Mouse (Mus musculus) adrenal gland, adult 18-20 months (tissue): Measurements from ENCODE around the gene Ehd4. TPM values are rescaled to one million over a fixed set of nuclear protein-coding genes. Genes with fewer than 3 reads are reported as not detected.

ENCODE experiments used
- DNase-seq, 2 experiments: peaks; one replicate each; pipeline ENCODE4 v3.0.0; 2021 to 2022; ENCODE audit warnings: low spot score in 2 of 2
- total RNA-seq, 2 experiments: library from RNA; stranded (reverse); gene quantifications; 1 replicate in 1 of 2; 2 replicates in 1 of 2; pipeline ENCODE4 v1.2.3; 2021

The Ehd4 gene
- total RNA-seq, 2 experiments from 2014 or later = 34.4 to 39.2 TPM

DNA sequence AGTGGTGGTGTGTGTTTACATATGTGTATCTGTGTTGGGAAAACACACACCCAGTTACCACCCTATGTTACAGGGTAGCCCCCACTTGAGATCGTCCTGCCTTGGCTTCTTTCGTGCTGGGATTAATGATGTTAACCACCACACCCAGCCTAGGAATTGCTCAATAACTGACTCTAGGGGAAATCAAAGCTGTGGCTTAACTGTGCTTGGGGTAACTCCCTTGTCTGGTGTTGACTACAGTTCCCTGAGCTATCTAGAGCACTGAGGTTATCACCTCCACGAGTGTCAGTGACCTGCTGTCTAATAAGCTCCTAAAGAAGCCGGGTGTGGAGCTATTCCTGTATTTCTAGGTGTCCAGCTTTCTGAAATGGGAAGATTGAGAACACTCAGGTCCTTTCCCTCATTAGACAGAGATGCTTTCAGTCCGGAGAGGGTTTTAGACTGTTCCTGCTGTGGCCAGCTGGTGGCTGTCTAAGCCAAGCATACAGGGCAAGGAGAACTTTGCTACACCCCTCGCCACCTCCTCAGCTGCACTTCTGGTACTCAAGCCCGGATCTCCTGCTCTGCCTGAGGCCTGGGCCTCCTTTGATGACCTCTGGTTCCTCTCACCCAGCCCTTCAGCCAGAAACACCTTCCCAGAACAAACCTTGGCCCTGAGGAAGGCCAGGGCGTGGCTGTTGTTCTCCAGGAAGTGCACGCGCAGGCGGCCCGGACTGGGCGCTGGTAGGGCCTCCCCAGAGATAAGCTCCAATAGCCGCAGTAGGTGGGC is 69.6 kb downstream of the Ehd4 start:
- DNase-seq = peak; percentile 38 to 44

DNA sequence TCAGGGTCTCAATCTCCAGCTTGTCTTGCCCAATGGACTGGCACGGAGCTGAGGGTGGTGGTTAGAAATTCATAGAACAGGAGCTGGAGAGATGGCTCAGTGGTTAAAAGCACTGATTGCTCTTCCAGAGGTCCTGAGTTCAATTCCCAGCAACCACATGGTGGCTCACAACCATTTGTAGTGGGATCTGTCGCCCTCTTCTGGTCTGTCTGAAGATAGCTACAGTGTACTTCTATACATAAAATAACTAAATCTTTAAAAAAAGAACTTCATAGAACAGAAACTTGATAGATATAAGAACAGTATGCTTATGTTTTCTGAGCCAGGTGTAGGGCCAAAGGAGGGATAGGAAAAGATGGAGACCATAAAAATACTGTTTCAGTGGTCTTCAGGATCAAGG is 72.0 kb downstream of the Ehd4 start:
- no peak for DNase-seq

DNA sequence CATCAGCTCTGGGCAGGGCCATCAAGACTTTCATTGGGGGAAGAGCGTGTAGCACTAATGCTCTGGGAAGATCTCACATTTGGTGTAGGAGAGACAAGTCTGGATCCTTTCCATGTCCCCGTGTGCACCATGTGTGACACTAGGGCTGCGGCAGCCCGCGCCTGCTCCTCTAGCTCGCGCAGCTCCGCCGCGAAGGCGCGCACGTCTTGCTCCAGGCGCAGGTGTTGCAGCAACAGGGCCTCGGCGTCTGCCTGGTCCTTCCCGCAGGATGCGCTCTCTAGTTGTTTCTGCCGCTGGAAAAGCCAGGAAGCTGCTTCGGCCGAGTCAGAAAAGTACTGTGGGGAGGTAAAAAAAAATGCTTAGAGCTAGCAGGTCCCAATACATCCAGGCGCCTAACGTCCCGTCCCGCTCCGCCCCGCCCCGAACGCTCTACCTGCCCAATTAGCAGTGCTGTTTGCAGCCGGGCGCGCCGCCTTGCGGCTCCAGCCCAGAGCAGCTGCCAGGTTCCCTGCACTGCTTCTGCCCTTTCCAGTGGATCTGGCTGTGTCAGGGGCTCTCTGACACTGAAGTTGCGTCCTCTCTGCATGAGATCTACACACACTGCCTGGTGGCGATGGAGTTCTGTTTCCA is 78.2 kb downstream of the Ehd4 start:
- DNase-seq = peak; percentile 24 to 46

DNA sequence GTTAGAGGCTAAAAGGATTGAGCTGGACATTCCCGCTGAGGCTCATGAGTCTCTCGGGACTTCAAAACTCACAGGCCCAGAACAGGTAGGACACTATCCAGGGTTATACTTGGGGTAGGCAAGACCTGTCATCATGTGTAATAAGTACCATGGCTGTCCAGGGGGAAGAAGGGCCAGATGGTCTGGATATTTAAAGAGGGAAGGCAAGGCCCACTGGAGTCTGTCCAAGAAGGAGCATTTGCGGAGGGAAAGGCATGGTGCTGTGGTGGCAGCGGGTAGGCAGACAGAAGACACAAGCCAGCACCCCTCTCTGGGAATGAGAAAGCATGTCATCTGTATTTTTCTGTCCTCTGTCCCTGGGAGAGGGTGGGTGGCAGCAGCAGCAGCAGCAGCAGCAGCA is 80.3 kb downstream of the Ehd4 start:
- DNase-seq = no peak

DNA sequence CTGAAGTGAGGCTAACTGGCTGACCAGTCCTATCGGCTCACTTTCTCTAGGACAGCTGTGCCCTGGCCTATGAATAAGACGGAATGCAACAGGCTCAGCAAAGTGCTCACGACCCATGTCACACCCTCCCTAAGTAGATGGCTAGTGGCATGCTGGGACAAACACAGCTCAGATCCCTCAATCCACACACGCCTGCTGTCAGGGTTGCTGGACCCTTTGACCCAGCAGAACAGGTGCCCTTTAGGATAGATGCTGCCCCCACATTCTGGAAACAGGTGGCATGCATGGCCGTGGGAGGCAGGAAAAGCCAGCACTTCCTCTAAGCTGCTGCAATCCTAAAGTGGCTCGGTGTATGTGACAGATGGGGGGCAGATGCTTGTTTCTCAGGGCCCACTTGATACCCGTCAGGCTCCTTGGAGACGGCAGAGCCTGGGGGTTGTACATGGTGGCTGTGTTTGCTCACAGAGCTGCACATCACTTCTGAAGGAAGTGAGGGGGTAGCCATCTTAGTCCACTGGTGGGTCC is 84.9 kb downstream of the Ehd4 start:
- no peak for DNase-seq

DNA sequence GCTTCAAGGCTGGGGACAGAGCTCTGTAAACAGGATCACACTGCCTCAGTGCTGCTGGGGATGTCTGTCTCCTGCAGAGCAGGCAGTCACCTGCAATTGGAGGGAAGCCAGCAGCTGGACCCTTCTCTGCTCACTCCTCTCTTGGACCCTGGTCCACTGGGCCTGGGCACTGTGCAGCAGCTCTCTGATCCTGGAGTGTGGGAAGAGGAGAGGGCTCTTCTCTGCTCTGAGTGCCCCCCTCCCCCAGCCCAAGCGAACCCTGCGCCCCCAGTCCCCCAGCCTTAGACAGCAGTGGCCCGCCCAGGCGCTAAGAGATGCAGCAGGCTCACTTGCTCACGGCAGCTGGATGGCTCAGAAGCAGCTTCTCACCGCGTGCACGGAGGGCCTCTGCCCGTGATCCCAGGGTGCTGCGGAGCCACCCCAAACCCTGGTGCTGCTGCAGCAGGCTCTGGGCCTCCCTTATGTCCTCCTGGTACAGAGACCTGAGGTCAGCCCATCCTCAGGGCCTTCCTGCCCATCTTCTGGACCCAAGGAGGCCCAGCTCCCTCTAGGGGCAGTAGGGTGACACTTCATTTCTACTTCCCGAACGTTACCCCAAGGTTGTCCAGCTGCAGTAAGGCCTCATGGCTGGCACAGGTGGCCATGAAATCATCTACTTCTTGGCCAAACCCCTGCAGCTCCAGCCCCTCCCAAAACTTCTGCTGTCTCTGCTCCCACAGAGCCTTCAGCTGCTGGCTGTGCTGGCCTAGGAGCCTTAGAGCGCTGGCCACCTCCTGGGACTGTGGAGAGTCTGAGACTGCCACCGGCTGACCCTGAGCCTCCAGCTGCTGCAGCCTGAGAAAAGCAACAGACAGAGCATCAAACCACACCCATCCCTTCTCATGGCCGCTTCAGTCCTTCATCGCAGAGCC is 85.6 kb downstream of the Ehd4 start:
- no peak for DNase-seq

DNA sequence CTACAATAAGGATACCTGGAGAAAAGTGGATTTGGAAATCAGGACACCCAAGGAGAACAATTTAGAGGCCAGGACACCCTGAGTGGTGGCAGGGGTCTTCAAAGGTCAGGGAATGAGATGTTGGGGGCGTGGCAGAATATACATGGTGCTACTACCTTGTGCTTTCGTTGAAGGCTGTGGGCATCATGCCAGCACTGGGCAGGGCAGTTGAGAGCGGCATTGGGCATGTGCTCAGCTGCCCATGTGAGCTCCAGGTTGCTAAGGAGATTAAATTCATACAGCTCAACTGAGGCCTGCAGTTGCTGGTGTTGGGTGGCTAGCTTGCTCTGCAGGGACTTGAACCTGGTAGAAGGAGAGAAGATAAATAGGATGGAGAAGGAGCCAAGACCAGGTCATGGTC is 88.2 kb downstream of the Ehd4 start:
- DNase-seq = no peak

DNA sequence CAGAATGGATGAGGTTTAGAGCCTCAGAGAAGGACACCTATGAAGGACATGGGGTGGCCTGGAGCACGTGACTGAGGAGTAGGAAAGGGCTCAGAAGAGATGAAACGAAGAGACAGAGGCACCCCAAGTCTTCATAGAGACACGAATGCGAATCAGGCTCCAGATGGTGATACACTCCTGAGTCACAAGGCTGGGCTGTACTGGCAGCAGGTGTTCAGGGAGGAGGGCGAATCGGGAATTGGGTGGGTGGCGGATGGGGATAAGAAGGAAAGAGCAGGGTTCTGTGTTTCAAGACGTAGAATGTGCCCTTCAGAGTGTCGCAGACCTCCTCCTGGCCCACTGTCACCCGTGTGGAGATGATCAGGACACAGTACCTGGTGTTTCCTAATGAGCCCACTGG is 89.2 kb downstream of the Ehd4 start:
- DNase-seq = no peak

DNA sequence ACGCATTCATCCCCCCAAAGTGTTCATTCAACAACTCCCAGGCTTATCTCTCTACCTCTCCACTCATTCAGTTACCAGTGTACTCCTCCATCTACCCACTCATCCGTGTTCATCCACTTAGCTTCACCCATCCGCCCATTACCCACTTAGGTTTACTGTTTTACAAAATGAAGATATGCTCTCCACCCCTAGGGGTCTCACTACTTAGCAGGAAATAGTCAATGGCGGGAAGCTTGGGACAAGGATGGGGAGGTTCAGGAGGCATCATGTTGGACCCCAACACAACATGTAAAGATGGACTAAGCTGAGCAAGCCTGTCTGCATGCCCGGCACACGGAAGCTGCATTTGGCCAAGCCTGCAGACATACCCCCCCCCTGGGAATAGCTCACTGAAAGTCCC is 89.8 kb downstream of the Ehd4 start:
- DNase-seq = no peak

DNA sequence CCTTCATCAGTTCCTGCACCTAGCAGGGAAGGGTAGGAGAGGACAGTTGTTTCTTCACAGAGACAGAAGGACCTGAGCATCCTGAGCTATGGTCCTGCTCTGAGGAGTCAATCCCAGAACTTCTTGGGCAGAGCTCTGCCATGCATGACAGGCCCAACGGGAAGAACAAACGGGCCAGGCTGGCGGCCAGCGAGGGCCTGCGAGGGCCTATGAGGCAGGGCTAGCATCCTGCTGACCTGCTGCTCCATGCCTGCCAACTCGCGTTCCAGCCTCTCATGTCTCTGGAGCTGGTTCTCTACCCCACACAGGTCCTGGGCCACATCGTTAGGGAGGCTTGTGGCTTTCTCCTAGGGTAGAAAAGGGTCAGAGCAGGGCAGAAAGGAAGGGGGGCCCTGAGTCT is 92.2 kb downstream of the Ehd4 start:
- DNase-seq = no peak

DNA sequence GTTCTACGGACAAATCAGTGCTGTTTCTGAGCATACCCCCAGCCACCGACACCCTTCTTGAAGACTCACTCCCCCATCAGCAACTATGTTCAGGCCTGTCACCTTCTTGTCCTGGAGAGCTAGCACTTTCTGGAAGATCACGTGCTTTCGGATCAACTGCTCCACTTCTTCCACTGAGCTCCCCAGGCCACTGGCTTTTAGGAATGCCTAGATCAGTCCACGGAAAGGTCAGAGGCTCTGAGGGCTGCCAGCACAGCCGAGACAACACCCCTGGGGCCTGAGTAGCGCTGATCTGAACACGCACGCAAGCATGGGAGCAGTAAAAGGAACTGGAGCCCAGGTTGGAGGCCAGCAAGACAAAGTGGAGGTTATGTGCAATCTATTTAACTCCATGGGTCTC is 93.8 kb downstream of the Ehd4 start:
- no peak for DNase-seq

DNA sequence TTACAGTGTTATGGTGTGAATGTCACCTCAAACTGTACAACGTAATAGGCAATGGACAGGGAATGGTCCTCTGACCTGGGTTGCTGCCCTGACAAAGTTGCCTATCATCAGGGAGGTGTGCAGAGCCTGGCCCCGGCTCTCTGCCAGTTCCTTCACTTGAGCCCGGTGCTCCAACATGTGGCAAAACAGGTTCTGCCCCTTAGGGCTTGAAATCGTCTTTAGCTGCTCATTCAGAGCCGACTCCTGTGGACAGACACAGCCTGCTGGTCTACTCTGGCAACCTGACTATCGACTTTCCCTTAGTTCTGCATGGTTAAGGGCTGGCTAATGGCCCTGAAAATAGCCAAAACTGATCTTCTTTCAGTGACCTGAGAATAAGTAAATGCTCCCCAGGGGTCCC is 94.2 kb downstream of the Ehd4 start:
- no peak for DNase-seq

DNA sequence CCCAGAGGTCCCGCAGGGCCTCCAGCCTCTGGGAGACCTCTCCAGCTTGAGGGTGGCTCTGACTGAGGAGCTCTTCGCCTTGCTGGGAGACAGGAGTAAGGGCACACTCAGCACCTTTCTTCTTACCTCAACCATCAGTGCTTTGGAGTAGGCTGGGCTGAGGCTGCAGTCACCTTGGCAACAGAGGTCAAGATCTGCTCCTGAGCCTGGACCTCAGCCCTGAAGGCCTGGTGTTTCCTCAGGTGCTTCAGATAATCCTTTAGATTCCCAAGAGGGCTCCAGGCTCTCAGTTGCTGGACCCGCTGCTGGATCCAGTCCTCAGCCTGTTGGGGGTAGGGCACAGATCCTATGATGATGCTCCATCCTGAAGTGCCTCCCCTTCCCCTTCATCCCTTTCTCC is 94.9 kb downstream of the Ehd4 start:
- no peak for DNase-seq

DNA sequence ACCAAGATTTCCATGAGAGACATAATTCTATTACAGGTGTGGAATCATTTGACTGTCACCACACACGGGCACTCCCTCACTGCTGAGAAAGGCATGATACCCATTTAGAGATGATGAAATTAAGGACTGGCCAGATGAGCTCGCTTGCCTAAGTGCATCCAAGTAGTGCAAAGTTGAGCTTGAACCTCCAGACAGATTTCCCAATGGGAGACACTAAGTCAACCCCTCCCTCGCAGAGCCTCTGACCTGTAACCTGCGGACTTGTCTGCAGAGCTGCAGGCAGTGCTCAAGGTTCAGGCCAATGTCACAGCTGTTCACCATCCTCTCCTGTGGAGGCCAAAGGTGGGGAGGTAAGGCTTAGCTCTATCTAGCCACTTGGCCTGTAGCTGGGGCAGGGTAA is 95.6 kb downstream of the Ehd4 start:
- no peak for DNase-seq

DNA sequence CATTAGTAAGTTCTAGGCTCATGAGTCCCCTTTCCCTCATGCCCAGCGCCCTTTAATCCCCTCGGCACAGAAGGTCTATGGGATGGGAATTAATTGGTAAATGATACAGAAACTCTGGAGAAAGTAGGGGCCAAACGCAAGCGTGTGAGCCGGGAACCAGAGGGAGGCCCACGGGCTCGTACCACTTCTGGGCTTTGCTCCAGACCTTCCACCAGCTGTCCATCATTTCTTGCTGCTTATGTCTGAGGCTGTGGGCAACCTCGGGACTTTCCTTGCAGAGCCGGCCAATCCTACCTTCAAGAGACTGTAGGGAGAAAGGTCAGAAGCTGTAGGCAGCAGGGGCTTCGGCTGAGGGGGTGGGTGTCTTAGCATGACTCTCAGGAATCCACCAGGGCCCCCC is 98.5 kb downstream of the Ehd4 start:
- no peak for DNase-seq

DNA sequence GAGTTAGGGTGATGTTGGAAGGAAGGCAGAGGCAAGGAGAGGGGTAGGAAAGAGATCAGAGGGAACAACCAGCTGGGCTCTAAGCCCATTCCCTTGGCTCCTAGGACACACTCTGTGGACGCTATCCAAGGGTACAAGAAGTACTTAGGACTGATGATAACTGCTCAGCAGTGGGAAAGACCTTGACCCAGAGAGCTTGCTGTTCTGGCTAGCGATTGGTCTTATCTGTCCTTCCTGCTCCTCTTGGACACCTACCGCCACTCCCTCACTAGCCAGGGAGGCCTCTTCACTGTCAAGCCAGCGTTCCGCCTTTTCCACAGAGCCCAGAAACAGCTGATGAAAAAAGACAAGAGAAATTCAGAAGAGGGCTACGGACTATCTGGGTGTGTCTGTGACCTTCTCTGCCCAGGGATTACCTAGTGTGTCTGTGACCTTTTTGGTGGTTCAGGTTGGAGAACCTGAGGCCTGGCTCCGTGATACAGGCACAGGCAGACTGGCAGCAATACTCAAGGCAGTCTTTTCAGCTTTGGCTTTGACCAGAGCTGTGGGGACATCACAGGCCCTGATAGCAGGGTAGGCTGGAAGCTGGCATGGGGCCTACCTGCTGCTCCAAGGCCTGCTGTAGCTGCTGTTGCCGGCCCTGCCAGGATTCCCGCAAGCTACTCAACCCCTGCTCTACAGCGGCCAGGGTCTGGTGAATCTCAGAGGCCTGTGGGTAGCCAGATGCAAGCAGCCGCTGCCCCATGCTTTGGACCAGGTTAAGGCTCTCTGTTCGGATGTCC is 99.4 kb downstream of the Ehd4 start:
- peak in 1 of 2 experiments; percentile 21 for DNase-seq

DNA sequence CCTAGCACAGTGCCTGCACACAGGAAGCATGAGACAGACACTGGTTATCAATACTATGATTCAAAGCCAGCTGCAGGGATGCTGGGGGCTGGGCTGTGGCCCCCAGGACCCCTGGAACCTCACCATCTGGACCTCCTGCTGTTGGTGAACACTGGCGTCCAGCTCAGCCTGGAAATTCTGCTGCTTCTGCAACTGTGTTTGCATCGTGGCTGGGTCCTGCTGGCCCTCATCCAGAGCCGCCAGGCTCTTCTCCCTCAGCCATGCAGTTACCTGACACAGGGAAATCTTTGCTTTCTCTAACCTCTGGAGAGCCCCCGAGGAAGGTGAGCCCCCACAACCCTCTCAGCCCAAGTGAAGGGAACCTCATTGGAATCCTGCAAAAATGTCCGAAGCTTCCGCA is 103.0 kb downstream of the Ehd4 start:
- no peak for DNase-seq

DNA sequence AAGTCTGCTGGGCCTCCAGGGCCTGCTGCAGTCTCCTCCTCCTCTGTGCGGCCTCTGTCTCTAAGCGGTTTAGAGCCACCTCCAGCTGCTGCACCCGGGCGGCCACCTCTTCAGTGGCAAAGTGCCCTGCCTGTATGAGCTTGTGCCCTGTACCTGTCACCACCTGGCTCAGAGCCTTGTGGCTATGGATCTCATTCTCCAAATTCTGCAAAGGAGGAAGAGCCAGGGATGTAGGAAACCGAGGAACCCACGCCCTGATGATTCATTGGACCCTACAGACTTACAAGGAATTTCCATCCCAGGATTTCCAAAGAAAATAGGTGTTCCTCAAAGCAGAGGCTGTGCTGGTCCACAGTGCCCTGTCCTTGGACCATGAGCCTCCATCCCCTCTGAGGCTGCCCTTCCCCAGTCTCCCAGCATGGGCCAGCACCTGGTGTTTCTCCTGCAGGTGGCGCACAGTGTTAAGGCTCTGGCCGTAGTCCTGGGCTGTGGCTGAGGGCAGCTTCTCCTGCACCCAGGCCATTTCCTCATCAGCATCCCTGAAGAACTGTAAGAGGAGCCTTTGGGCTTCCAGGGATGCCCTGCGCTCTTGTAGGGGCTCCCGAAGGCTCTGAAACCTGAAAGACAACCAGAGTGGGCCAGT is 104.7 kb downstream of the Ehd4 start:
- DNase-seq = peak; percentile 24 to 56

DNA sequence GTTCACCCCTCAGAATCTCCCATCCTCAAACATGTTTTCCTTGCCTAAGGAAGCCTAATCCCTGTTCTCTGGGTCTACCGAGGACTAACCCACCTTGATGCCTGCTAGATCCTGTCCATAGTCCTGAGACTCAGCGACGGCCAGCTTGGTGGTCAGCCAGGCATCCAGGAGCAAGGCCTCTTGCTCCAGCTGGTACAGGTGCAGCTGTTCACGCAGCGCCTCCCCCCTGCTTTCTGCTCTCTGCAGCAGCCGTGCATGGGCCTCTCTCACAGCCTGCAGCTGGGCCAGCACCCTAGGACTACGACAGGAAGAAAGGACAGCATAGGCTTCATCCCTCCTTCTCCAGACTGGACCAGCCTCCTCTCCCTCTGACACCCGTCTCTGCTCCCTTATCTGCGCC is 106.2 kb downstream of the Ehd4 start:
- no peak for DNase-seq
